Mouse (Mus musculus) heart, postnatal 36 days (tissue): ENCODE measurements around the gene Jmjd1c. TPM values are rescaled to one million over a fixed set of nuclear protein-coding genes. Genes with fewer than 3 reads are reported as not detected.
A peak's percentile ranks its signal among the peaks of the same experiment; 100 is the strongest.

Experiments used
- DNase-seq, 2 experiments: peaks; one replicate each; pipeline ENCODE4 v3.0.0; 2021 to 2022
- intact Hi-C: fragments of 180-260 bp; cut with DNase I; formaldehyde crosslinking; loops from one replicate; pipeline ENCODE4 v1.15.1; 2025
- total RNA-seq, 2 experiments: library from RNA; stranded (reverse); gene quantifications; 2 replicates each; pipeline ENCODE4 v1.2.3; 2021

Jmjd1c gene
- total RNA-seq, 2 experiments from 2014 or later = 39.4 to 41.1 TPM

GRCm38 (mm10) chr10:67123756-67124155 lies 27.8 kb downstream of the Jmjd1c start:
- intact Hi-C loops = no loop called here
- no peak for DNase-seq

GRCm38 (mm10) chr10:67124156-67124555 lies 28.2 kb downstream of the Jmjd1c start:
- intact Hi-C loops = no loop called here
- no peak for DNase-seq

GRCm38 (mm10) chr10:67126061-67126858 lies 30.3 kb downstream of the Jmjd1c start:
- DNase-seq = peak; percentile 50 to 61
- intact Hi-C loops = loop anchor here (2.0 to 5.0 kb wide), 3 partner anchors 29 to 214 kb away; partner anchors contain the start of genes Jmjd1c and Reep3

GRCm38 (mm10) chr10:67126859-67127758 lies 31.2 kb downstream of the Jmjd1c start:
- peak; percentile 46 to 70 for DNase-seq
- intact Hi-C loops = loop anchor here (2.0 to 5.0 kb wide), 3 partner anchors 30 to 215 kb away; partner anchors contain the start of genes Jmjd1c and Reep3

- intact Hi-C loops = loop anchor here (5.0 kb wide), 2 partner anchors 58 to 217 kb away; no protein-coding TSS in a partner anchor
- no peak for DNase-seq
Measured at GRCm38 (mm10) chr10:67129531-67129930, 33.6 kb downstream of the Jmjd1c start.

- intact Hi-C loops = no loop called here
- no peak for DNase-seq
Measured at GRCm38 (mm10) chr10:67131709-67132108, 35.8 kb downstream of the Jmjd1c start.

GRCm38 (mm10) chr10:67134322-67134721 lies 38.4 kb downstream of the Jmjd1c start:
- intact Hi-C loops = no loop called here
- no peak for DNase-seq

GRCm38 (mm10) chr10:67137437-67137836 lies 41.5 kb downstream of the Jmjd1c start:
- no peak for DNase-seq
- intact Hi-C loops = no loop called here

GRCm38 (mm10) chr10:67143661-67144060 lies 47.7 kb downstream of the Jmjd1c start:
- intact Hi-C loops = no loop called here

GRCm38 (mm10) chr10:67144269-67144668 lies 48.3 kb downstream of the Jmjd1c start:
- DNase-seq = no peak
- intact Hi-C loops = no loop called here

More at GRCm38 (mm10) chr10:67143661-67144060, 47.7 kb downstream of the Jmjd1c start:
- DNase-seq = no peak

GRCm38 (mm10) chr10:67145623-67146022 lies 49.7 kb downstream of the Jmjd1c start:
- no peak for DNase-seq
- intact Hi-C loops = no loop called here

GRCm38 (mm10) chr10:67151766-67152165 lies 55.8 kb downstream of the Jmjd1c start:
- DNase-seq = no peak
- intact Hi-C loops = no loop called here

GRCm38 (mm10) chr10:67154647-67155046 lies 58.7 kb downstream of the Jmjd1c start:
- intact Hi-C loops = no loop called here
- no peak for DNase-seq

GRCm38 (mm10) chr10:67174049-67174448 lies 78.1 kb downstream of the Jmjd1c start:
- intact Hi-C loops = no loop called here

GRCm38 (mm10) chr10:67176031-67176430 lies 80.1 kb downstream of the Jmjd1c start:
- no peak for DNase-seq
- intact Hi-C loops = no loop called here

More at GRCm38 (mm10) chr10:67174049-67174448, 78.1 kb downstream of the Jmjd1c start:
- no peak for DNase-seq

- intact Hi-C loops = no loop called here
Measured at GRCm38 (mm10) chr10:67176932-67177331, 81.0 kb downstream of the Jmjd1c start.

GRCm38 (mm10) chr10:67177410-67177809 lies 81.5 kb downstream of the Jmjd1c start:
- intact Hi-C loops = no loop called here
- no peak for DNase-seq

More at GRCm38 (mm10) chr10:67176932-67177331, 81.0 kb downstream of the Jmjd1c start:
- no peak for DNase-seq

- intact Hi-C loops = no loop called here
- no peak for DNase-seq
Measured at GRCm38 (mm10) chr10:67180021-67180420, 84.1 kb downstream of the Jmjd1c start.

GRCm38 (mm10) chr10:67180799-67181198 lies 84.9 kb downstream of the Jmjd1c start:
- DNase-seq = no peak
- intact Hi-C loops = no loop called here

GRCm38 (mm10) chr10:67182651-67183050 lies 86.7 kb downstream of the Jmjd1c start:
- no peak for DNase-seq

GRCm38 (mm10) chr10:67183086-67183485 lies 87.2 kb downstream of the Jmjd1c start:
- intact Hi-C loops = no loop called here
- DNase-seq = no peak

More at GRCm38 (mm10) chr10:67182651-67183050, 86.7 kb downstream of the Jmjd1c start:
- intact Hi-C loops = no loop called here
